Mouse (Mus musculus) large intestine, adult 2 months (tissue): Measurements from ENCODE around the gene Tti1. TPM values are rescaled to one million over a fixed set of nuclear protein-coding genes. Genes with fewer than 3 reads are reported as not detected.
A peak's percentile ranks its signal among the peaks of the same experiment; 100 is the strongest.
"Not testable (repeated sequence)": the region's sequence is repeated elsewhere in the genome, so short reads cannot be mapped to it uniquely, and the experiment has no call there.

Experiments used
- DNase-seq: peaks from one replicate; pipeline ENCODE4 v3.0.0-alpha.2; 2012; ENCODE audit warnings: low read depth, low spot score
- WGBS: fragments of 180-500 bp; shearing (Covaris S2); methylation state at CpG from one replicate; pipeline ENCODE4 v1.1.7; 2018; 5-methylcytosine and 5-hydroxymethylcytosine counted together
- polyA plus RNA-seq: library from polyadenylated mRNA; depleted of rRNA; stranded (reverse); fragments of >200 nt; gene quantifications from 2 replicates; pipeline ENCODE4 v1.2.3, GENCODE M21; 2012; rRNA removed

Tti1 gene
- 9.1 and 13.9 TPM in 2 replicates for polyA plus RNA-seq

DNA sequence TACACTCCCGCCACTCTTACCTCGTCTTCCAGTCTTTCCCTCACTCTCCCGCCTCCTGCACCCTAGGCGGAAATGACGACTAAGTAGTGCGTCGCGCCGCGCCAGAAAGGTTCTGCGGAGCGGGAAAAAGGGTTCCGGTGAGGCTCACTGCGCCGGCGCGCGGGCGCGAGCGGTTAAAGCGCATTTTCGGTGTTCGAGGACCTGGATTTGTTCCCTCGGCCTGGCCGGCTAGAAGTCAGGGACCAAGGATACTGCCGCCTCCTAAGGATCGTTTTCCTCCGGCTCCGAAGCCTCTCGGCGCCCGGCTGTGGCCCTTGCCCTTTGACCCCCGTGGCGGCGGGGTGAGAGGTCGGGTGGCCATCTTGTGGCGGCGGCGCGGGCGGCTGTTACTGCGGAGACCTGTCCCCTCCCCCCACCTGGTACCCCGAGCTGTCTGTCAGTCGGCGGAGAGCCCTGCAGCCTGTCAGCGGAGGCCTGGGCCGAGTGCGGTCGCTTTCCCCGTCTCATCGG is at the start of gene Tti1, which contains the start of gene Rprd1b:
Gene Tti1 (minus strand): TSS at position 80 of the 510 bp plus-strand sequence.
Gene Rprd1b (plus strand): TSS at position 144 of the 510 bp plus-strand sequence.
- DNase-seq, result peak; percentile 90
- WGBS, result under 1% methylated on average over 52 of the region's 52 CpGs

DNA sequence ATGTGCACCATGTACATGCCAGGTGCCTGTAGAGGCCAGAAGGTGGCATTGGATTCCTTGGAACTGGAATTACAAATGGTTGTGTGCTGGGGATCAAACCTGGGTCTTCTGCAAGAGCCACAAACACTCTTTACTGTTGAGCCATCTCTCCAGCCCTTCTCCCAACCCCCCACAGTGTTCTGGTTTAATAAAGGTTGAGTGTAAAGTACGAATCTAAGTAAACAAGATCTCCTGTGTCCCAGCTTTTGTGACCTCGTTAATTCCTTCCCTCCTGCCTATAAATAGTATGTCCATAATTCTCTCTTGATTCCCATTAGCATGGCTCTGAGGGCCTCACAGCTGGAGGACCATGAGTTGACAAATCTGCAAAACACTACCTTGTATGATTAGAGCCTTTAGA is 49.7 kb upstream of the Tti1 start:
- no peak for DNase-seq
- WGBS, result 23% methylated on average over 2 of the region's 2 CpGs

- 80% methylated on average over 6 of the region's 6 CpGs for WGBS
- DNase-seq, result no peak
Observed at GRCm38 (mm10) chr2:158076690-158077089, 48.5 kb upstream of the Tti1 start.

GRCm38 (mm10) chr2:158074835-158075234 is 46.6 kb upstream of the Tti1 start:
- DNase-seq, result no peak
- WGBS, result 87% methylated on average over 5 of the region's 5 CpGs

DNA sequence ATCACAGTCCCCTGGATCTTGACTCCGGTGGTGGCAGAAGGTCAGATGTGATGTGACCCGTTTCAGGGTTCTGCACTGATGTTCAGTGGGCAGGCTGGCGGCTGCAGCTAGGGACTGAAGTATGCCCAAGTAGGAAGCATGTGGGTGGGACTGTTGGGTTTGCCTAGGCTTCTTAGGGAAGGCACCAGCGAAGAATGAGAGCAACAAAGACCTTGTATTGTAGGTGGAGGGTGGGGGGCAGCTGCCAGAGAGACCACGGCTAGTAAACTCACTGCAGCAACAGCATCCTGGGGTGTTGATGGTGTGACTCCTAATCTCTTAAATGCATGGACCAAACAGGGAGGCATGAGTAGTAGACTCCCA is 43.4 kb upstream of the Tti1 start:
- DNase-seq, result no peak
- WGBS, result 51% methylated on average over 5 of the region's 5 CpGs

DNA sequence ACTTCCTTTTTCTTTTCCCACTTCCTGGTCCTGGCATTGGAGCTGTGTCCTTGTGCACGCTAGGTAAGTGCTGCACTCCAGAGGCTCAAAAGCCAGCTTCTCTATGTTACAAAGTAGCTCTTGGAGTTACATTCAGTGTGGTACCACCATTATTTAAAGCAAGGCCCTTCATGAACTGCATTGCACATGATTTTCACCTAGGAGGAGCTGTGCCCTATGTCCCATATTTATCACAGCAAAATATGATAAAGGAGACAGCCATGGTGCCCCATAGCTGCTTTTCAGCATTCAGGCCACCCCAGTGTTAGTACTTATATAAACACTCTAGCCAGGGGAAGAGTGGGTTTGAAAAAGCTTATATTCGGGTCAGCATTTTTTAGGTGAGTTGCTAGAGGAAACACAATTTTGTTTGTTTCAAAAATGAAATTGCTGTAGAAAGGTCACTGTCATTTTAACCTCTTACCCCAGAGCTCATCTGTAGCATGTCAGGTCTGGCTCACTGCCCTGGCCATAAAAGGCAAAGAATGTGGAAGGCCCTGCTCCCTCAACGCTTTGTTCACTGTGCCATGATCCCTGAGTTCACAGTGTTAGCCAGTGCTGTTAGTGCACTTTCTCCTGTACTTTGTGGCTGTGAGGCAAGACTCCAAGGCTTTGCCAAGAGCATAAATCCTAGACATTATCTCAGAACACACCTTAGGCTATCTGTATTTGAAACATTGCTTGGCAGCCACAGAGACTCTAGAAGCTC is 42.8 kb upstream of the Tti1 start:
- 21% methylated on average over 3 of the region's 3 CpGs for WGBS
- DNase-seq, result peak; percentile 69

DNA sequence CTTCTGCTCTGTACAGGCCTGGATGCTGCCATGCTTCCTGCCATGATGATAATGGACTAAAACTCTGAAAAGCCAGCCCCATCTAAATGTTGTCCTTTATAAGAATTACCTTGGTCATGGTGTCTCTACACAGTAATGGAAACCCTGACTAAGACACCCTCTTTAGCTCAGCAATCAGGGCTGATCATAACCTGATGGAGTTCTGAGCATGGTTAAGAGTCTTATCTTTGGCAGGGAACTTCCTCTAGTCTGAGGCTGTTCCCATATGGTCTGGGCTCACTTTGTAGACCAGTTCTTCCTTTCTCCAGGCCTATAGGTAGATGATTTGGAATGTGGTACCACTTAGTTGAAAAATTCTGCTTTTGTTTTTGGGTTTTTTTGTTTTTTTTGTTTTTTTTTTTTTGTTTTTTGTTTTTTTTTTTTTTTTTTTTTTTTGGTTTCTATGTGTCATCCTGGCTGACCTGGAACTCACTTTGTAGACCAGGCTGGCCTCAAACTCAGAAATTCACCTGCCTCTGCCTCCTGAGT is 40.3 kb upstream of the Tti1 start:
- DNase-seq, result no peak

GRCm38 (mm10) chr2:158067260-158067824 is 39.1 kb upstream of the Tti1 start:
- 94% methylated on average over 5 of the region's 5 CpGs for WGBS
- DNase-seq, result no peak

DNA sequence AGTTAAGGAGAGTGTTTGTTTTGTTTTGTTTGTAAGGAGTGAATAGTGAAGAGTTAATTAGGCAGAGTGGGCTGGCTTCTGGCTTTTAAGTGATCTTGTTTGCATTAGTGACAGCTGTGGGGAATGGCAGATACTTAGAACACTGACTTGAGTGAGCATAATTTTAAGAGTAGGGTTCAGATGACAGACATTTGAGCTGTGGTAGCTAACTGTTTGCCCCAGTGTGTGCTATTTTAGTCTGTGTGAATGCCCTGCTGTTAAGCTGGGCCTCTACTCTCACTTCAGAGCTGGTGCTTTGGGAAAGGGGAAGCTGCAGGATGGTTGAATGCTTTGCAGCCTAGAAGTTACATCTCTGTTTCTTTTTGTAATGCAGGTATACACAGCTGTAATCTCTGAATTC is 38.2 kb upstream of the Tti1 start:
- DNase-seq, result no peak

GRCm38 (mm10) chr2:158065064-158065463 is 36.8 kb upstream of the Tti1 start:
- no peak for DNase-seq
- 70% methylated on average over 5 of the region's 5 CpGs for WGBS

- 34% methylated on average over 3 of the region's 3 CpGs for WGBS
- no peak for DNase-seq
Observed at GRCm38 (mm10) chr2:158064571-158065048, 36.4 kb upstream of the Tti1 start.

- DNase-seq, result no peak
- WGBS, result 83% methylated on average over 3 of the region's 3 CpGs
Observed at GRCm38 (mm10) chr2:158063036-158063435, 34.8 kb upstream of the Tti1 start.

- no peak for DNase-seq
Observed at GRCm38 (mm10) chr2:158059666-158060105, 31.5 kb upstream of the Tti1 start.

GRCm38 (mm10) chr2:158058534-158058933 is 30.3 kb upstream of the Tti1 start:
- WGBS, result 64% methylated on average over 10 of the region's 10 CpGs
- no peak for DNase-seq

More at GRCm38 (mm10) chr2:158059666-158060105, 31.5 kb upstream of the Tti1 start:
- 82% methylated on average over 8 of the region's 8 CpGs for WGBS

- 84% methylated on average over 3 of the region's 3 CpGs for WGBS
- no peak for DNase-seq
Observed at GRCm38 (mm10) chr2:158057030-158057429, 28.8 kb upstream of the Tti1 start.

GRCm38 (mm10) chr2:158055383-158055782 is 27.1 kb upstream of the Tti1 start:
- DNase-seq, result not testable (repeated sequence)
- WGBS, result 89% methylated on average over 8 of the region's 8 CpGs

DNA sequence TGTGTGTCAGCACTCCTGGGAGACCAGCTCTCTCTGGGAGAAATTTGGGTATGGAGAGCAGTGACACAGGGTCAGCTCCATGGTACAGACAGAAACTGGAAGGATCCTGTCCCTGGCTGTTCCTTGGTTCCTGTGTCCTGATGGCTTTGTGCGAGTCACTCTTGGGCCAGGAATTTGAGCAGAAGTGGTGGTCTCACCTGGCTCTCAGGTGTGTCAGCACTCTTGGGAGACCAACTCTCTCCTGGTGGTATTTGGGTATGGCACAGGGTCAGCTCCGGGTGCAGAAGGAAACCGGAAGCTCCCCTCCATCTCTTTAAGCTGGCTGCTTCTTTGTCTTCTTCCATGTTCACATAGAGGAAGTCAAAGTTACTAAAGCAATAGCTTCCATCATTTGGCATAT is 26.4 kb upstream of the Tti1 start:
- DNase-seq, result no peak
- WGBS, result 87% methylated on average over 3 of the region's 3 CpGs

GRCm38 (mm10) chr2:158050116-158050515 is 21.9 kb upstream of the Tti1 start:
- WGBS, result 92% methylated on average over 8 of the region's 8 CpGs
- no peak for DNase-seq

- 100% methylated on average over 1 of the region's 1 CpGs for WGBS
- DNase-seq, result no peak
Observed at GRCm38 (mm10) chr2:158048718-158049117, 20.5 kb upstream of the Tti1 start.

GRCm38 (mm10) chr2:158047903-158048302 is 19.7 kb upstream of the Tti1 start:
- WGBS, result 33% methylated on average over 3 of the region's 3 CpGs

DNA sequence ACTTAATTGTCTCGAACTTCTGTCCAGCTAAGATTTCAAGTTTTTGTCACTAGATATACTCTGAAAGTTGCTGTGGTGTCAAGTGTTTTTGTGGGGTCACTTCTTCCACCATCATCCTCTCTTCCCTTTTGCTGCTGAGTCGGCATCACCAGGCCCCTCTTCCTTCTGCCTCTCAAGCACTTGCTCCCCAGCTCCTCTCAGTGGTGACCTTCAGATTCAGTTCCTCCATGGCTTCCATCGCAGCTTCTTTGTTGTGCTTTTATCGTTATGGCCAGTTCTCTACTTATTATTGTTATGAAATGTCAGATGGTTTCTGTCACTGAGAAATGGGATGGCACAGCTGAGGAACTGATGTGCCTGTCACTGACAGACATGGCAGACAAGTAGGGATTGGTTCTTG is 18.0 kb upstream of the Tti1 start:
- DNase-seq, result no peak
- 49% methylated on average over 4 of the region's 4 CpGs for WGBS

More at GRCm38 (mm10) chr2:158047903-158048302, 19.7 kb upstream of the Tti1 start:
- DNase-seq, result no peak
